Mouse (Mus musculus): Measurements from ENCODE around the gene H2-M5. TPM values are rescaled to one million over a fixed set of nuclear protein-coding genes. Genes with fewer than 3 reads are reported as not detected.
"Not testable (repeated sequence)": the region's sequence is repeated elsewhere in the genome, so short reads cannot be mapped to it uniquely, and the experiment has no call there.

Gene H2-M5
- not detected for total RNA-seq (2021)
- long read RNA-seq, experiment 1 = 0 reads
- long read RNA-seq, experiment 2 = 0 reads

DNA sequence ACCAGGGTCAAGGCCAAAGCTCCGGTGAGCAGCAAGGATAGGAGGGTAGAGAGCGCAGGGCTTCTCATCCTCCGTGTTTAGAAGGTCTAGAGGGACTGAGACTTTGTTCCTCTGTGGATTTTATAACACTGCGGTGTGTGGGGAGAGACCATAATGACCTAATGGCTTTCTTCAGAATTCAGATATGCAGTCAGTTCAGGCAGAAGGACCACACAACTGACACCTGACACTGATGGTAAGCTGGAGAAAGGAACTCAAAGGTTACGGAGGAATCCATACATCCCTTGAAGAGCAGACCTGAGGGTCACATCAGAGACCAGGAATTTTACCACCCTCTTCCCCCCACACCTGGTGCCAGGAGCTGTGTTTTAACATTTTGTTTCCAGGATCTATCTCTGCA is at the start of gene H2-M5:
Gene H2-M5, minus strand, starts transcription at position 101 of the 400 bp plus-strand sequence.
- no peak for DNase-seq (ENCODE audit: low spot score in 2 of 2)

DNA sequence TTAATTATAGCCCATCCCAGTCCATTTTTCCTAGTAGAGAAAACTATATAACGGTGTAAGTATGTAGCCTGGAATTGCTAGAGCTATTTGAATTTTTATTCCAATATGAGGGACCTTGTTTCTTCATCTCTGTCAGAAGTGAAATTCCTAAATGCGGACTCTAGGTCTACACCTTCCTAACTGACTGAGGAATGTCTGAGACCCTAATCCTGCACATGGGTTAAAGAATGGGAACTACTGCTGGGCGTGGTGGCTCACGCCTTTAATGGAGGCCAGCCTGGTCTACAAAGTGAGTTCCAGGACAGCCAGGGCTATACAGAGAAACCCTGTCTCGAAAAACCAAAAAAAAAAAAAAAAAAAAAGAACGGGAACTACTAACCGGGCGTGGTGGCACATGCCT is 39.8 kb upstream of the H2-M5 start:
- DNase-seq (ENCODE audit: low spot score in 2 of 2) = no peak

DNA sequence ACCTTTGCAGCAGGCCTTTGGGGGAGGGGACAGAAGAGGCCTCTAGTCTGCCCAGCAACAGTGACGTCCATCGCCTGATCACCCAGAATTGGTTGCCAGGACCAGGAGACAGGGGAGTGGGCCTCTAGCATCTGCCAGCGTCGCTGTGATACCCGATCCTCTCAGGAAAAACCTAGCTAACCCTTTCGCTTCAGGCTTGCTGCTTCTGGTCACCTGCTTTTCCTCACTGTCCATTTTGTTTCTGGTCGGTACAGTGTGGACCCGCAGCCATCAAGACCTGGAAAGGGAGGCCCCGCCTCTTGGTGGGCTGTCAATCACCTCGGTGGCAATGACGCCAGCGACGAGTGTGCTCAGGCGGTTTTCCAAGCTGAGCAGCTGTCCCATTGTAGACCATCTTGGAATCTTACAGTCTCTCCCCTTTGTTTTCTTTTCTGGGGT is 39.4 kb upstream of the H2-M5 start:
- DNase-seq (ENCODE audit: low spot score in 2 of 2) = peak; percentile 79 to 81

DNA sequence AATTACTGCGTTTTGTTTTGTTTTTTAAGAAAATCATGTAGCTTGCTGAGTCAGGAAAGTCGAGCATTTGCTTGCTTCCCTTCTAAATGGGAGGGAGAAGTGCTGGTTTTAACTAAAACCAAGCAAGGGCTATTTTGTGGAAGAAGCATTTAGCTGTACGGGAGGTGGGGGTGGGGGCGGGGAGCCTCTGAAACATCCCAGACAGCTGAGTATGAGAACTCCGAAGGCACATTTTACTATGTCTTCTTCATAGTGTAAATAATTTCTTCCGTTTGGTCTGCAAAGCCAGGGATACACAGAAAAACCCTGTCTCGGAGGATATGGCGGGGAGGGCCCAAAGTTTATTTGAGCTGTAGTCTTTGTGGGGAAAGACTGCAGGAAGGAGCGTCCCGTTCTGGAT is 38.9 kb upstream of the H2-M5 start:
- no peak for DNase-seq (ENCODE audit: low spot score in 2 of 2)

DNA sequence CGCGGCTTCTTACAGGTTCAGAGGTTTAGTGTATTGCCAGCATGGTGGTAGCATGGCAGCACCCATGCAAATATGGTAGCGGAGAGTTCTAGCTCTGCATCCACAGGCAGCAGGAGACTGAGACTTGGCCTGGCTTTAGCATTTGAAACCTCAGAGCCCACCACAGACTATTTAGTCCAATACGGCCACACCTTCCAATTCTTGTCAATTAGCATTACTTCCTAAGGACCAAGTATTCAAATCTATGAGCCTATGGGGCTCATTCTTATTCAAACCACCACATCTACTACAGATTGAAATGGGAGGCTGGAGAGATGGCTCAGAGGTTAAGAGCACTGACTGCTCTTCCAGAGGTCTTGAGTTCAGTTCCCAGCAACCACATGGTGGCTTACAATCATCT is 38.1 kb upstream of the H2-M5 start:
- no peak for DNase-seq (ENCODE audit: low spot score in 2 of 2)

DNA sequence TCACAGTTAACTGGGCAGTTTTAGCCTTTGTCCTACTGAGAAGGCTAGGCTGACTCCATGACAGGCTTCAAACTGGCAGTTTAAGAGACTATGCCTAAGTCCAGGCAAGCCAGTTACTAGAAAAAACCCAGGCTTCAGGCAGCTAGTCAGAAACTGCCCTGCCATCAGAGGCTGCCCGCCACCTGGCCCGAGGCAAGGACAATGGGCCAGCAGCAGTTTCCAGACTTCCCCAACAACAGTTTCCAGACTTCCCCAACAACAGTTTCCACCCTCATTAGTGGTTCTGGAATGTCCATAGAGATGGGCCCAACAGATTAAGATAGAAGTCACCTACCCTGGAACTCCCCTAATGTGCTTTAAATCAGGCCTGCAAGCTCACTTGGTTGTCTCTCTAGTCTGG is 37.1 kb upstream of the H2-M5 start:
- DNase-seq (ENCODE audit: low spot score in 2 of 2) = no peak

DNA sequence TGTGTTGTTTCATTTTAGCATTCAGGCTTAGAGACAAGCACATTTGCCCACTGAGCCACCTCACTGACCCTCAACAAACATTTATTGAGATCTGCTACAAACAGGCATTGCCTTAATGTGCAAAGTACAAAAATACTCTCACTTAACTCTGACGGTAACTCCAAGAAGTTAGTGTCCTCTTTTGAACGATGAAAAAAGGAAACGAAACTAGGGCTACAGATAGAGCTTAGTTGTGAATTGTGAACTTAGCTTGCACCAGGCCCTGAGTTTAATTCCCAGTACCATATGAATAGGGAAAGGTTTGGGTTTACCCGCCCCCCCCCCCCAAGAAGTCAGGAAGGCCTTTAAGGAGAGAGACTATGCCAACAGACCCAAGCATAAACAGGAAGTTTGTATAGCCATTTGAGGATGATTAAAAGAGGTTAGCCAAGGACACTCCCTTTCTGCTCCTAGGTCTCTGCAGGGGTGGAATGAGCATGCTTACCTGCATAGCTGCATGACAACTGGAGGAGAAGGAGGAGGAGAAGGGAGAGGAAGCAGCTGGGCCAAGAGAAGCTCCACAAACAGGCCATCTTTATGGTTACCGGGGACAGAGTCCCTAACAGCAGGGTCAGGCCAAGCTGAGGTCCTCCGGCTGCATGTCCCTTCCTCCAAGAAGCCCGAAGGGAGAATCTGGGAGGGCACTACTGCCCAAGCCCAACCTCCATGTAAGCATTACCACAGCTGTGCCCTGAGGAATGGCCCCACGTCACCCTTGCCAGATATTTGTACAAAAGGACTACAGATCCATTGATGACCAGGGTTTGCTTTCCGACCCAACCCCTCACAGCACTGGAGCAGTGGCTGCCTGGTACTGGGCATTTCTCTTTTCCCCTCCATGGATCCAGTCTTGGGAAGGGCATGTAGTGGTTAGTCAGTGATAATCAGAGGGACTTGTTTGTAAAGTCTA is 33.6 kb upstream of the H2-M5 start, which contains the start of gene Mog:
Gene Mog, minus strand, starts transcription at position 771 of the 949 bp plus-strand sequence.
- no peak for DNase-seq (ENCODE audit: low spot score in 2 of 2)

DNA sequence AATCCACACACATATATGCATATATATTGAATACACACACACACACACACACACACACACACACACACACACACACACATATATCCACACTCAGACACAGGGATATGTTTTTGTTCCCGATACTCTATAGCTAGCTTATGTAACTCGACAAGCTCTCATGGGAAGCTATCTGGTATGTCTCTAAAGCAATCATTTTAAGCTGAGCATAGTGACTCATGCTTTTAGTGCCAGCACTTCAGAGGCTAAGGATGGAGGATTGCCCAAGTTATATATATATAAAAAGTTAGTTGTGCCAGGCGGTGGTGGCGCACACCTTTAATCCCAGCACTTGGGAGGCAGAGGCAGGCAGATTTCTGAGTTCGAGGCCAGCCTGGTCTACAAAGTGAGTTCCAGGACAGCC is 29.9 kb upstream of the H2-M5 start:
- not testable (repeated sequence) for DNase-seq (ENCODE audit: low spot score in 2 of 2)

DNA sequence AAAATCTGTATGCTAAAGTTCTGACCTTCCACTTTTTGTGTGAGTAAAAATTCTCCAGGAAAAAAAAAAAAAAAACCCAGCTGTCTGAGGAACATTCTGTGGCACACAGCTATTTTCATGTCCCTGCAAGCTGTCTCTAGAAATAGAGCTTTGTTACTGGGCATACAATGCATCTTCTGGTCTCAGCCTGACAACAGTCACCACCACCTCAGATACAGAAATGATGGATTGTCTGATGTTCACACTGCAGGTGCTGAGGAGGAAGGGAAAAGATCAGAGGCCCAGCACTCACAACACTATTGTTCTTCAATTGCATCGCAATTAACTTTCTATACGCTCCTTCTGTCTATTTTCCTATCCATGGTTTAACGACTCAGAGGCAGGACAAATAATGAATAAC is 29.0 kb upstream of the H2-M5 start:
- DNase-seq (ENCODE audit: low spot score in 2 of 2) = no peak

DNA sequence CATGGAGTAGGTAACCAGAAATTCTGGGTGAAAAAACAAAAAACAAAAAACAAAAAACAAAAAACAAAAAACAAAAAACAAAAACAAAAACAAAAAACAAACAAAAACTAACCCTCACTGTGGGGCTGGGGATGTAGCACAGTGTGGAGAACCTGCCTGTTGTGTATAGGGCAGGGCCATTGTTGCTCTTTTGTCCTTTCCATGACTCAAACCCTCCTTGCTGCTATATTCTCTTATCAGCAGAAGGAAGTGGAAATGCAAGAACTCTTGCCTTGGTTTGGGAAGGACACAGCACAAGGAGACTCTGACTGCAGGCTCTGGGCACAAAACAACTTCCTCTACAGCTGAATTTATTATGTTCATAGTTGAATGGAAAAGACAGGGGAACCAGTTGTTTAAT is 27.0 kb upstream of the H2-M5 start:
- DNase-seq (ENCODE audit: low spot score in 2 of 2) = no peak

DNA sequence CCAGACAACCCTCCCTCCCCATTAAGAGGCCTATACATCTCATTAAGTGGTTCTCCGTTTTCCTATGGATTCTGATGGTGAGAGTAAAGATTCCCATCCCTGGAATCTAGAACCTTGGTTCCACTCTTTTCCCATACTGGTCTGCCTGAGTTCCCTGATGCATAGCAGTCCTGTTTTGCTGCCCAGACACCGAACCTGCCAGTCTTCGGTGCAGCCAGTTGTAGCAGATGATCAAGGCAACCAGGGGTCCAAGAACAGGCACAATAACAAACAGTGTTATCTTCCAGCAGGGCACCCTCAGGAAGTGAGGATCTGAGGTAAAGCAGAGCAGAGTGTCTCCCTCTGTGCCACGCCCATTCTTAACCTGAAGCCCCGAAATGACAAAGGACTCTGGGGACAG is 22.8 kb upstream of the H2-M5 start:
- DNase-seq (ENCODE audit: low spot score in 2 of 2) = no peak

DNA sequence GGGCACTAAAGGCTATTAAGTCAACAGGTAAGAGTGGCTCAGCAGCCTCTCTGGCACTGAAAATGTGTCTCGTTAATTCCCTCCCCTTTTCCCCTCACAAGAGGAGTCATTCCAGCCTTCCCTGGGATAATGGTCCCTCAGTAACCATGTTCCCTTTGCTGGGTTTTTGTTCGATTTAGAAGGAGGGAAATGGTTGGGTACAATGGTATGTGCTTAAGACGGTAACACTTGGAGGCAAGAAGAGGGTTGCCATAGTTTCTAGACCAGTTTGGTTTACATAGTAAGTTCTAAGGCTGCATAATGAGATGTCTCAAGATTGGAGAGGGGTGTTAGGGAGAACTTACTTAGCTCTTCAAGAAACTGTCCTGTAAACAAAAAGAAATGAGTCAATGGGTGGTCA is 22.4 kb upstream of the H2-M5 start:
- no peak for DNase-seq (ENCODE audit: low spot score in 2 of 2)

DNA sequence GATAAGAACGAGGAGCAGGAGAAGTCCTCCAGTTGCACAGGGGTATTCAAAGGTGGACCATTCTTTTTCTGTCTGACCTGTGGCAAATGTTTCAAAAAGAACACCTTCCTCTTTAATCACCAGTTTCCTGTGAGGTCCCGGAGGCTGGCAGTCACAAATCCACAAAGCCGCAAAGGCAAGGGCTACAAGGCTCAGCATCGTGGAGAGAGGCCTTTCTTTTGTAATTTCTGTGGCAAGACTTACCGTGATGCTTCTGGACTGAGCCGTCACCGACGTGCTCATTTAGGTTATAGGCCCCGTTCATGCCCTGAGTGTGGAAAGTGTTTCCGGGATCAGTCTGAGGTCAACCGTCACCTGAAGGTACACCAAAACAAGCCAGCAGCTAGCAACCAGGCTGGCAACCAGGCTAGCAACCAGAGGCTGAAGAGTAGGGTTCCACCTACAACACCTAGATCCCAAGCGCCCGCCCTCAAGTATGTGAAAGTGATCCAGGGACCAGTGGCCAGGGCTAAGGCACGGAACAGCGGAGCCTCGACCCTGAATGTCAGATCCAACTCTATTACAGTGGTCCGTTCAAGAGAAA is 20.2 kb upstream of the H2-M5 start:
- no peak for DNase-seq (ENCODE audit: low spot score in 2 of 2)

DNA sequence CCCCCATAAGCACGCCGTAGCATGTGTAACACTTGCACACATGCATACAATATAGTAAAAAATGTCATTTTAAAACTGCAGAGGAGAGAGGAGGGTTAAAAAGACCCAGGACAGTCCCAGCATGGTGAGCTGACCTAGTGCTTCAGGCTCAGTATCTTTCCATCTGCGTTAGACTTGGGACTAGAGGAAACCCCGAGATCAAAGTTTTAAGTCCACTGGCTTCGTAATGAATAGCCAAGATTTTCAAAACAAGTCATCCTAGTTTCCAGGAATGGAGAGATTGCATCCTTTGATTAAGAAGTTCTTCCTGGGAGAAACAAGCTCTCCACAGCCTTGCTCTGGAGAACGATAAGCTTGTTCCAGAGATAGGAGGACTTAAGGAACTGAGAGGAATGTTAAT is 18.8 kb upstream of the H2-M5 start:
- DNase-seq (ENCODE audit: low spot score in 2 of 2) = no peak

DNA sequence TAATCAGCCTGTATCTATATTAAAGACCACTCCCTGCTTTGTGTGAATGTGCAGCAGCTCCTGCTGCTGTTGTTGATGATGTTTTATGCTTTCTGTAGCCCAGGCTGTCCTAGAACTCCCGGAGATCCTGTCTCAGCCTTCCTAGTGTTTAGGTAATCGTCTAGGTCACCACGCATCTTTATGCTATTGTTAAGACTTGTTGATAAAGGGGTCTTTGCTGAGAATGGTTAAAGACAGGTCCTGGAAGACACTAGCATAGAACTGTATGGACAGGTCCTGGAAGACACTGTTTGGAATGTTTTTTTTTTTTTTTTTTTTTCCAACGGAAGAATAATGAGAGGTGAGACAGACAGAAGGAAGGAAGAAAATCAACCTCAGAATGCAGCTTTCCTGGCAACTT is 14.0 kb upstream of the H2-M5 start:
- DNase-seq (ENCODE audit: low spot score in 2 of 2) = no peak

DNA sequence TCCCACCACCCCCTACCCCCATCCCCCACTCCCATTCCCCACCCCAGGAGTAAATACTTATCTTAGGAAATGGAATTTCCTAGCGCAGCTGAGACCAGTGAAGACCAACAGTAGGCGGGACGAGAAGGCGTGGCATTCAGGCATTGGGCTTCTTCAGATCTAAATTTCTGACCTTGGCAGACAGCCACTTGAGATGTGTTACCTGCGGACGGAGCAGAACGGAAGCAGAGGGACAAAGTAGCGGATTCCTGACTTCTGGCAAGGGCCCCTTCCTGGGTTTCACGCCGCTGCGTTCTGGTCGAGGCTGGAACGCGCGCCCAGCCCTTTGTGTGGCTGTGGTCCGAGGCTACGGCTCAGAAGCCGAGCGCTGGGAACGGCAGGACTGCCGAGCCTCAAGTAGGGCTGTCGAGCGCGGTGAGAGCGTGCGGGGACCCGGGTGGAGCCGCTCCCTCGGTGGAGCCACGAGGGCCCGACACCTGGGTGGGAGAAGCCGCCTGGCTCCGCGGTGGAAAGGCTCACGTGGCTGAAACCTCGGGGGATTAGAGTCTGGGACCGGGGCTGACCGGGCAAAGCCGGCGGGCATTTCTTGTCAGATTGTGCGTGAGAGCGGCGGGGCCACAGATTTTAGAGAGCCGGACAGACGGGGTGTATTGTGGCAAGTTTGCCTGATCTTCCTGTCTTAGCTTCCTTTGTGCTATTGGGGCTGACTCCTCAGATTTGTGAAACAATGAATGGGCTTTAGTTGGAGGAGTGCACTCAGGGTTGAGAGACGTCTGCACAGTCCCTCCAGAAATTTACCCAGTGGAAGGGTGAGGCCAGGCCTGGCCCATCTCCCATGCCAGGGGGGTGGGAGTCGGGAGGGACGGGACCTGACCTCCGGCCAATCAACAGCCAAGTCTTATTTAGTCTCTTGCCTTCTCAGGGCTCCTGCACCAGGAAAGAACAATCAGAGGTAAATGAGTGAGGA is 13.3 kb upstream of the H2-M5 start:
- peak; percentile 12 to 27 for DNase-seq (ENCODE audit: low spot score in 2 of 2)

DNA sequence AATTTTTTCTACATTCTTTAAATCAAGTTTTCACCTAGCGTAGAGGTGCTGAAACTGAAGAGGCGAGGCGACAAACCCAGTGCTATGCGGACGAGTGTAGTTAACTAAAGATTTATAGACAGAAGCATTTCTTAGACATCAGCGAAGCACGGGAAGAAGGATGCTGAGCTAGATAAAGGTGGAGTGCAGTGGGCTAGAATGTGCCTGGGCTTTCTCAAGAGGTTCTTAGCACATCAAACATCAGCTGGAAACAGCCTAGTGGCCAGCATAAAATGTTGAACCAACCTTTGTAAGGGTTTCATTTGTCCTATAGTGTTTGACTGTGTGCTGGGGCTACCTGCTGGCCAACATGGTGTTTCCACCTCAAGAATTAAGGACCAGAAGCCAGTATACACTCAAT is 11.5 kb upstream of the H2-M5 start, which contains the start of gene Zfp57:
Gene Zfp57, plus strand, starts transcription at position 301 of the 400 bp plus-strand sequence.
- DNase-seq (ENCODE audit: low spot score in 2 of 2) = no peak

DNA sequence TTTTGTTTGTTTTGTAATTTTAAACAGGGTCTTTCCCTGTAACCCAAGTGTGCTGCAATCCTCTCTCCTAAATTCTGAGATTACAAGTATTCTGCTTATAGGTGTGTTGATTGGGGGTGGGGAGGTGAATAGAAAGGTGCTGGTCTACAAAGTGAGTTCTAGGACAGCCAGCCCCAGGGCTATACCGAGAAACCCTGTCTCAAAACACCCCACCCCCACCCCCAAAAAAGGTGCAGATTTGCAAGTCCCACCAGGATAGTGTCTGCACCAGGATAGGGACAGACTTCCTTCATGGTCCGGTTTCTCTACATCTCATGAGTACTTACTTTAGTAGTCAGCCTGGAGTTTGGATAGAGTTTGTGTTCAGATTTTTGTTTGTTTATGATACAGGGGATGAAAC is 9.1 kb upstream of the H2-M5 start:
- no peak for DNase-seq (ENCODE audit: low spot score in 2 of 2)

DNA sequence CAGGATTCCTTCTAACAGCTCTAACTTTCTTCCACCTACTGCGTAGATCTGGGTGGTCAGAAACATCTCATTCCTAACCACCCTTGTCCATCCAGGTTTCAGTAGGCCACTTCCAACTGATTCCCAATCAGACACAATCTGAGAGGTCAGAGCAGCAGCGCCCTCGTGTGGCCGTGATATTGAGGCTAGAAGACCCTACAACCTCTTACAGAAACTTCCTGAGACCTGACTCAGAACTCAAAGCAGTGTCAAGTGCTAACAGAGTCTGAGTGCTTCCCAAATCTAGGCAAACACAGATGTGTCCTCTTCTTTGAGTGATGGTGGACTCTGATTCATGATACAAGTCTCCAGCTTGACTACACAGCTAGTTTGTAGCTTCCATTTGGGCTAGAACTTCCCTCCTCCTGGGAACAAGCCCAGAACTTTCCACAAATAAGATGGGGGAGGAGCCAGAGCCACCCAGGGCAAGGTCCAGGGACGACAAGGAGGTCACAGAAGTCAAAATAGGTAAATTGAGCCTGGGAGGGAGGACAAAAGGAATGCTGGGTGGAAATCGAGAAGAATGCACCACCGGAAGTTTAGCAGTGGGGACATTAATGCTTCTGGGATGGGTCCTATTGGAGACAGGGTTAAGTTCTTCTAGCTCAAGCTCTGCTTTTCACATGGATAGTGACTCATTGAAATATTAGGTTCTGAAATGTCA is 7.8 kb upstream of the H2-M5 start:
- peak; percentile 74 to 79 for DNase-seq (ENCODE audit: low spot score in 2 of 2)

DNA sequence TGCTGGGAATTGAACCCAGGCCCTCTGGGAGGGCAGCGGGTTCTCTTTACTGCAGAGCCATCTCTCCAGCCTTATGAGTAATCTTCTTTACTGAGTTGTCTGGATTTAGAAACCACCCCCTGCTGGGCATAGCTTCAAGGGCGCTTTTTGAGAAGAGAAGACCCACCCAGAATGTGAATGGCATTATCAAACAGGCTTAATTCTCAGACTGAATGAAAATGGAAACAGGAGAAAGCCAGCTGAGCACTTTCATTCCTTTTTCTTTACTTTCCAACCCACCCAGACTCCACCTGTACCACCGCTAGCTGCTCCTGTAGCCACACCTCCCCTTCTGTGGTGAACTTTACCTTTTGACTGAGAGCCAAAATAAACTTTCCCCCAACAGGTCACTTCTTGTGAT is 6.1 kb upstream of the H2-M5 start:
- DNase-seq (ENCODE audit: low spot score in 2 of 2) = no peak

DNA sequence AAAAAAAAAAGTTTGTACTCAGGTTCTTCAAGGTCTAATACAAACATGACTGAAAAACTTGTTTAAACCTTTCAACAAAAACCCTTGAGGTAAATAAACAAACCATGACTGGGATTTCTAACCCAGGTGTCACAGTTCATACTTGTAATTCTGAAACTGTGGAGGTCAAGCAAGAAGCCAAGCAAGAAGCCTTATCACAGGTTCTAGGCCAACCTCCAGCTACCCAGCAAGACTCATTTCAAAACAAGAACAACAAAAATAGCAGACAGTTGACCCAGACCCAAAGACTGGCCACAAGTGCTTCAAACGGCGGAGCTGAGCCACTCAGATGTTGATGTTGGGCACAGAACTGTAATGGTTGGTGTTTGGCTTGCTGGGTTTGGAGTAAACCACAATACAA is 5.2 kb upstream of the H2-M5 start:
- no peak for DNase-seq (ENCODE audit: low spot score in 2 of 2)
